Mouse (Mus musculus) layer of hippocampus, postnatal 25 days (tissue): ENCODE measurements around the gene Btbd9. TPM values are rescaled to one million over a fixed set of nuclear protein-coding genes. Genes with fewer than 3 reads are reported as not detected.

Experiments used
- DNase-seq, 2 experiments: peaks; one replicate each; pipeline ENCODE4 v3.0.0; 2022; ENCODE audit warnings: mixed read lengths in 2 of 2, low spot score in 1 of 2; ENCODE audit errors: extremely low spot score in 1 of 2
- total RNA-seq, 2 experiments: library from RNA; stranded (reverse); gene quantifications; 2 replicates each; pipeline ENCODE4 v1.2.3; 2021

Btbd9 gene
- total RNA-seq, 2 experiments from 2014 or later = 138 to 162 TPM

- no peak for DNase-seq
These were observed 267.4 kb downstream of the Btbd9 start for GRCm38 (mm10) chr17:30308889-30309288.

- no peak for DNase-seq
These were observed 268.0 kb downstream of the Btbd9 start for GRCm38 (mm10) chr17:30308317-30308716.

GRCm38 (mm10) chr17:30307168-30307567 lies 269.1 kb downstream of the Btbd9 start:
- DNase-seq = no peak

- DNase-seq = no peak
These were observed 271.5 kb downstream of the Btbd9 start for GRCm38 (mm10) chr17:30304766-30305165.

GRCm38 (mm10) chr17:30301338-30301737 lies 274.9 kb downstream of the Btbd9 start:
- DNase-seq = no peak

GRCm38 (mm10) chr17:30297432-30297831 lies 278.9 kb downstream of the Btbd9 start:
- DNase-seq = no peak

GRCm38 (mm10) chr17:30296069-30296468 lies 280.2 kb downstream of the Btbd9 start:
- DNase-seq = no peak

GRCm38 (mm10) chr17:30292666-30293065 lies 283.6 kb downstream of the Btbd9 start:
- no peak for DNase-seq

GRCm38 (mm10) chr17:30285641-30286040 lies 290.6 kb downstream of the Btbd9 start:
- DNase-seq = no peak

GRCm38 (mm10) chr17:30283460-30284050 lies 292.7 kb downstream of the Btbd9 start:
- no peak for DNase-seq

- no peak for DNase-seq
These were observed 293.3 kb downstream of the Btbd9 start for GRCm38 (mm10) chr17:30283001-30283400.

GRCm38 (mm10) chr17:30280323-30281118 lies 295.8 kb downstream of the Btbd9 start:
- DNase-seq = no peak

GRCm38 (mm10) chr17:30279684-30280083 lies 296.6 kb downstream of the Btbd9 start:
- DNase-seq = no peak

- no peak for DNase-seq
These were observed 297.5 kb downstream of the Btbd9 start for GRCm38 (mm10) chr17:30278596-30279378.

- DNase-seq = no peak
These were observed 299.8 kb downstream of the Btbd9 start for GRCm38 (mm10) chr17:30276477-30276876.

- peak in 1 of 2 experiments; percentile 72 for DNase-seq
These were observed 303.5 kb downstream of the Btbd9 start for GRCm38 (mm10) chr17:30272769-30273168.

GRCm38 (mm10) chr17:30269136-30270063 lies 306.9 kb downstream of the Btbd9 start:
- no peak for DNase-seq

- DNase-seq = no peak
These were observed 307.8 kb downstream of the Btbd9 start for GRCm38 (mm10) chr17:30268456-30268855.

- no peak for DNase-seq
These were observed 308.8 kb downstream of the Btbd9 start for GRCm38 (mm10) chr17:30267432-30267973.

- no peak for DNase-seq
These were observed 312.8 kb downstream of the Btbd9 start for GRCm38 (mm10) chr17:30263535-30263934.
